Mouse (Mus musculus): ENCODE measurements around the gene Dolpp1.

DNA sequence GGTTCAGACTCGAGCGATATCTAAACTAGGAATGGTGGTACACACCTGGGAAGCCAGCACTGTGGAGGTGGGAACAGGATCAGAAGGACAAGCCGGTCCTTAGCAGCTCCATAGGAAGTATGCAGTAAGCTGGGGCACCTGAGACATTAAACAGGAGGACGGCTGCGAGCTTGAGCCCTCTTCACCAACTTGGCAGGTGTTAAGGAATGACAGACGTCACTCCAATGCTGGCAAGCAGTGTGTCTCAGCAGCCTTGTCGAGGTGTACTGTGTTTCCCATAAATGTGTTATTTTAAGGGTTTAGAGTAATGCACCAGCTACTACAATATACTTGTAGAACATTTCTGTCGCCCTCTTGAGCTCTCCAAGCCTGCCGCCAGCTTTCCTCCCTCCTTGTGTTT, 5.1 kb upstream of the Dolpp1 start:
- TF ChIP-seq TAL1 (IDR thresholded peaks at IDR 0.05; ENCODE audit: low read length) (no peak), GATA1 (IDR thresholded peaks at IDR 0.05; ENCODE audit: low read length) (no peak)
